Mouse (Mus musculus) stomach, embryonic 16.5 days (tissue): ENCODE data around the gene Zfand2b. TPM values are rescaled to one million over a fixed set of nuclear protein-coding genes. Genes with fewer than 3 reads are reported as not detected.

Source experiments
- ATAC-seq: fragments of 200-750 bp; cut with Nextera tagmentation; 2 replicates; pipeline ENCODE4 v1.8.0; 2017; ENCODE audit warnings: moderate number of reproducible peaks, moderate TSS enrichment; ENCODE audit not compliant: insufficient read depth, low FRiP score
- H3K27ac ChIP-seq: fragments of 300-500 bp; sonication (generic); 2 replicates; pipeline ENCODE4 v1.5.1; 2014; ENCODE audit warnings: low read length
- H3K27me3 ChIP-seq: fragments of 300-500 bp; sonication (generic); 2 replicates; pipeline ENCODE4 v1.6.1; 2014; ENCODE audit warnings: low read length, control low read depth, mixed read lengths; ENCODE audit not compliant: control insufficient read depth, insufficient read depth
- H3K36me3 ChIP-seq: fragments of 300-500 bp; sonication (generic); 2 replicates; pipeline ENCODE4 v1.6.1; 2014; ENCODE audit warnings: low read length; ENCODE audit not compliant: control insufficient read depth, insufficient read depth
- H3K4me1 ChIP-seq: fragments of 300-500 bp; sonication (generic); 2 replicates; pipeline ENCODE4 v1.6.1; 2014; ENCODE audit warnings: low read length, control low read depth, mixed read lengths; ENCODE audit not compliant: control insufficient read depth, insufficient read depth
- H3K4me2 ChIP-seq: fragments of 300-500 bp; sonication (generic); 2 replicates; pipeline ENCODE4 v1.6.1; 2014; ENCODE audit warnings: low read depth, low read length, mixed read lengths
- H3K4me3 ChIP-seq: fragments of 300-500 bp; sonication (generic); replicated peaks from 2 replicates; pipeline ENCODE4 v1.5.1; 2014; ENCODE audit warnings: mild to moderate bottlenecking, low read length
- H3K9ac ChIP-seq: fragments of 300-500 bp; sonication (generic); 2 replicates; pipeline ENCODE4 v1.6.1; 2014; ENCODE audit warnings: low read length
- H3K9me3 ChIP-seq: fragments of 300-500 bp; sonication (generic); replicated peaks from 2 replicates; pipeline ENCODE4 v1.6.1; 2016; ENCODE audit warnings: low read length, control low read depth; ENCODE audit not compliant: control insufficient read depth
- WGBS: fragments of 180-500 bp; shearing (Covaris S2); extraction: QIAGEN DNeasy Blood & Tissue Kit; methylation state at CpG from one replicate; pipeline ENCODE4 v1.1.7; 2014; 5-methylcytosine and 5-hydroxymethylcytosine counted together
- polyA plus RNA-seq: library from polyadenylated mRNA; unstranded; fragments of >200 nt; fragmentation: Nextera tagmentation; extraction: Ambion mirVana; gene quantifications from 2 replicates; pipeline ENCODE4 v1.2.1, GENCODE M21; 2015

The Zfand2b gene
- polyA plus RNA-seq, 1 experiment from 2014 or later = 43.3 TPM

GRCm38 (mm10) chr1:75208967-75209678 lies 40.7 kb downstream of the Zfand2b start:
- Histone ChIP-seq H3K27ac (peak overlapping the region; percentile 34), H3K27me3 (no peaks in the 10 kb centered on the region), H3K9ac (peak overlapping the region; percentile 75), H3K4me2 (peak overlapping the region; percentile 88), H3K9me3 (no peaks in the 10 kb centered on the region), H3K36me3 (peaks cover 5% of the 10 kb centered on the region; the same call in 1 of the 2 replicates), H3K4me1 (peaks cover 32% of the 10 kb centered on the region), H3K4me3 (peak overlapping the region; percentile 96)
- ATAC-seq = peak; percentile 10; the same call in 1 of the 2 replicates
- 10% methylated on average over 34 of the region's 34 CpGs for WGBS

- no peaks in the 10 kb centered on the region for H3K27me3 ChIP-seq
- peaks cover 9% of the 10 kb centered on the region for H3K36me3 ChIP-seq
- ATAC-seq = peak; percentile 88
- peak within 1 kb of the TSS; percentile 96 for H3K4me3 ChIP-seq
- 4% methylated on average over 42 of the region's 42 CpGs for WGBS
- peak within 1 kb of the TSS; percentile 88 for H3K4me2 ChIP-seq
- peak within 1 kb of the TSS; percentile 43; the same call in 1 of the 2 replicates for H3K27ac ChIP-seq
- H3K9me3 ChIP-seq = no peaks in the 10 kb centered on the region
- H3K9ac ChIP-seq = peak within 1 kb of the TSS; percentile 95
- peaks cover 32% of the 10 kb centered on the region for H3K4me1 ChIP-seq
These were observed 42.0 kb downstream of the Zfand2b start, which contains the start of the genes Glb1l and Stk16 for GRCm38 (mm10) chr1:75210136-75211087. Glb1l (minus strand) TSS chr1:75210813. Stk16 (plus strand) TSS chr1:75210838.

GRCm38 (mm10) chr1:75211141-75211708 lies 42.8 kb downstream of the Zfand2b start:
- peak overlapping the region; percentile 95 for H3K9ac ChIP-seq
- 9% methylated on average over 17 of the region's 17 CpGs for WGBS
- peaks cover 9% of the 10 kb centered on the region for H3K36me3 ChIP-seq
- H3K4me2 ChIP-seq = peak overlapping the region; percentile 88
- ATAC-seq = no peak
- peaks cover 32% of the 10 kb centered on the region for H3K4me1 ChIP-seq
- no peaks in the 10 kb centered on the region for H3K27me3 ChIP-seq
- H3K4me3 ChIP-seq = peak overlapping the region; percentile 96
- H3K9me3 ChIP-seq = no peaks in the 10 kb centered on the region
- peak overlapping the region; percentile 43; the same call in 1 of the 2 replicates for H3K27ac ChIP-seq

GRCm38 (mm10) chr1:75212542-75212941 lies 44.1 kb downstream of the Zfand2b start:
- H3K9me3 ChIP-seq = no peaks in the 10 kb centered on the region
- no peak for ATAC-seq
- H3K4me3 ChIP-seq = no peak overlapping the region
- H3K36me3 ChIP-seq = peaks cover 9% of the 10 kb centered on the region
- peaks cover 37% of the 10 kb centered on the region for H3K4me1 ChIP-seq
- WGBS = 72% methylated on average over 4 of the region's 4 CpGs
- H3K27ac ChIP-seq = no peak overlapping the region
- no peak overlapping the region for H3K9ac ChIP-seq
- H3K27me3 ChIP-seq = no peaks in the 10 kb centered on the region
- H3K4me2 ChIP-seq = no peak overlapping the region

- peaks cover 9% of the 10 kb centered on the region for H3K36me3 ChIP-seq
- WGBS = 78% methylated on average over 7 of the region's 7 CpGs
- no peak overlapping the region for H3K4me2 ChIP-seq
- peak overlapping the region; percentile 88; the same call in 1 of the 2 replicates for H3K27ac ChIP-seq
- no peak overlapping the region for H3K9ac ChIP-seq
- ATAC-seq = no peak
- H3K9me3 ChIP-seq = no peaks in the 10 kb centered on the region
- no peak overlapping the region for H3K4me3 ChIP-seq
- no peaks in the 10 kb centered on the region for H3K27me3 ChIP-seq
- H3K4me1 ChIP-seq = peaks cover 37% of the 10 kb centered on the region
These were observed 44.6 kb downstream of the Zfand2b start for GRCm38 (mm10) chr1:75213096-75213495.

- 0 out of 2 replicates have a peak overlapping the region, but pooled peaks have one; percentile 16 for H3K4me2 ChIP-seq
- H3K27me3 ChIP-seq = no peaks in the 10 kb centered on the region
- H3K9ac ChIP-seq = 0 out of 2 replicates have a peak overlapping the region, but pooled peaks have one; percentile 7
These were observed 46.0 kb downstream of the Zfand2b start for GRCm38 (mm10) chr1:75214442-75214841.

GRCm38 (mm10) chr1:75214886-75215285 lies 46.4 kb downstream of the Zfand2b start:
- H3K27ac ChIP-seq = peak overlapping the region; percentile 88
- H3K4me2 ChIP-seq = peak overlapping the region; percentile 17; the same call in 1 of the 2 replicates
- 47% methylated on average over 5 of the region's 5 CpGs for WGBS
- no peaks in the 10 kb centered on the region; the same call in 1 of the 2 replicates for H3K27me3 ChIP-seq
- H3K9ac ChIP-seq = 0 out of 2 replicates have a peak overlapping the region, but pooled peaks have one; percentile 7
- no peak overlapping the region for H3K4me3 ChIP-seq
- ATAC-seq = no peak
- H3K36me3 ChIP-seq = peaks cover 9% of the 10 kb centered on the region
- no peaks in the 10 kb centered on the region for H3K9me3 ChIP-seq
- H3K4me1 ChIP-seq = peaks cover 36% of the 10 kb centered on the region

More at GRCm38 (mm10) chr1:75214442-75214841, 46.0 kb downstream of the Zfand2b start:
- 67% methylated on average over 2 of the region's 2 CpGs for WGBS
- Histone ChIP-seq H3K9me3 (no peaks in the 10 kb centered on the region), H3K4me3 (no peak overlapping the region), H3K36me3 (peaks cover 9% of the 10 kb centered on the region), H3K4me1 (peaks cover 37% of the 10 kb centered on the region), H3K27ac (peak overlapping the region; percentile 88)
- peak; percentile 68 for ATAC-seq

- Histone ChIP-seq H3K27ac (peak overlapping the region; percentile 88), H3K4me2 (no peak overlapping the region), H3K27me3 (peaks cover 2% of the 10 kb centered on the region; the same call in 1 of the 2 replicates), H3K36me3 (peaks cover 9% of the 10 kb centered on the region), H3K9me3 (no peaks in the 10 kb centered on the region), H3K4me3 (no peak overlapping the region), H3K4me1 (peaks cover 32% of the 10 kb centered on the region), H3K9ac (no peak overlapping the region)
- WGBS = 94% methylated on average over 9 of the region's 9 CpGs
- ATAC-seq = no peak
These were observed 47.3 kb downstream of the Zfand2b start for GRCm38 (mm10) chr1:75215785-75216184.
